Mouse (Mus musculus): ENCODE measurements around the gene Atp5s. TPM values are rescaled to one million over a fixed set of nuclear protein-coding genes. Genes with fewer than 3 reads are reported as not detected.

Atp5s gene
- polyA plus RNA-seq (2015; fragmentation: Nextera tagmentation; extraction: Ambion mirVana), result 21.1 and 21.2 TPM in 2 replicates

- Histone ChIP-seq H3K4me3 (replicated peaks) (peak within 1 kb of the TSS; percentile 85), H3K27me3 (no peaks in the 10 kb centered on the region), H3K4me1 (replicated peaks) (peaks cover 35% of the 10 kb centered on the region), H3K4me2 (peak within 1 kb of the TSS; percentile 98), H3K9me3 (replicated peaks) (0 out of 2 replicates have a peak, but pooled peaks cover 3% of the 10 kb centered on the region), H3K27ac (peak within 1 kb of the TSS; percentile 98), H3K9ac (peak within 1 kb of the TSS; percentile 87), H3K36me3 (peaks cover 19% of the 10 kb centered on the region)
- WGBS (ENCODE audit: insufficient replicate concordance), result under 1% methylated on average over 60 of the region's 60 CpGs
- peak; percentile 92 for ATAC-seq (ENCODE audit: low read depth)
- peak; percentile 98 for DNase-seq
These were observed at the start of gene Atp5s, which contains the start of gene L2hgdh for GRCm38 (mm10) chr12:69724711-69725460. Gene Atp5s (plus strand): TSS chr12:69724950. Gene L2hgdh (minus strand): TSS chr12:69724873.

GRCm38 (mm10) chr12:69676157-69676556 is 48.6 kb upstream of the Atp5s start:
- ATAC-seq (ENCODE audit: low read depth) (no peak), DNase-seq (no peak)
- Histone ChIP-seq H3K4me2 (no peak overlapping the region), H3K27ac (no peak overlapping the region), H3K9me3 (replicated peaks) (no peaks in the 10 kb centered on the region), H3K27me3 (no peaks in the 10 kb centered on the region), H3K9ac (no peak overlapping the region), H3K36me3 (no peaks in the 10 kb centered on the region), H3K4me1 (replicated peaks) (peaks cover 39% of the 10 kb centered on the region), H3K4me3 (replicated peaks) (no peak overlapping the region)
- WGBS (ENCODE audit: insufficient replicate concordance), result 78% methylated on average over 4 of the region's 4 CpGs

GRCm38 (mm10) chr12:69680635-69681565 is 43.9 kb upstream of the Atp5s start:
- Histone ChIP-seq H3K36me3 (no peaks in the 10 kb centered on the region), H3K4me1 (replicated peaks) (peaks cover 37% of the 10 kb centered on the region), H3K9ac (peak overlapping the region; percentile 97), H3K4me2 (peak overlapping the region; percentile 89), H3K9me3 (replicated peaks) (no peaks in the 10 kb centered on the region), H3K27me3 (no peaks in the 10 kb centered on the region), H3K4me3 (replicated peaks) (peak overlapping the region; percentile 93), H3K27ac (peak overlapping the region; percentile 95)
- ATAC-seq (ENCODE audit: low read depth) (peak; percentile 61), DNase-seq (peak; percentile 46)
- WGBS (ENCODE audit: insufficient replicate concordance), result under 1% methylated on average over 55 of the region's 56 CpGs

GRCm38 (mm10) chr12:69681566-69682061 is 43.1 kb upstream of the Atp5s start, which contains the start of gene Sos2:
Gene Sos2 (minus strand): TSS chr12:69681852.
- under 1% methylated on average over 51 of the region's 85 CpGs for WGBS (ENCODE audit: insufficient replicate concordance)
- DNase-seq, result peak; percentile 54

GRCm38 (mm10) chr12:69682065-69682787 is 42.5 kb upstream of the Atp5s start:
- Histone ChIP-seq H3K27me3 (no peaks in the 10 kb centered on the region), H3K4me1 (replicated peaks) (peaks cover 28% of the 10 kb centered on the region), H3K9me3 (replicated peaks) (no peaks in the 10 kb centered on the region), H3K36me3 (no peaks in the 10 kb centered on the region), H3K4me2 (peak overlapping the region; percentile 89), H3K9ac (peak overlapping the region; percentile 97), H3K27ac (peak overlapping the region; percentile 95), H3K4me3 (replicated peaks) (peak overlapping the region; percentile 93)
- DNase-seq (peak; percentile 82), ATAC-seq (ENCODE audit: low read depth) (peak; percentile 87)
- under 1% methylated on average over 52 of the region's 54 CpGs for WGBS (ENCODE audit: insufficient replicate concordance)

More at GRCm38 (mm10) chr12:69681566-69682061, 43.1 kb upstream of the Atp5s start, which contains the start of gene Sos2:
- Histone ChIP-seq H3K4me3 (replicated peaks) (peak within 1 kb of the TSS; percentile 93), H3K36me3 (no peaks in the 10 kb centered on the region), H3K27ac (peak within 1 kb of the TSS; percentile 95), H3K9ac (peak within 1 kb of the TSS; percentile 97), H3K4me2 (peak within 1 kb of the TSS; percentile 89), H3K27me3 (no peaks in the 10 kb centered on the region), H3K4me1 (replicated peaks) (peaks cover 30% of the 10 kb centered on the region), H3K9me3 (replicated peaks) (no peaks in the 10 kb centered on the region)
- ATAC-seq (ENCODE audit: low read depth), result peak; percentile 81

- no peaks in the 10 kb centered on the region for H3K27me3 ChIP-seq
- WGBS (ENCODE audit: insufficient replicate concordance), result 43% methylated on average over 14 of the region's 14 CpGs
- H3K27ac ChIP-seq, result peak overlapping the region; percentile 95
- peak overlapping the region; percentile 93 for H3K4me3 ChIP-seq (replicated peaks)
- peak overlapping the region; percentile 97 for H3K9ac ChIP-seq
- DNase-seq, result no peak
- no peaks in the 10 kb centered on the region for H3K9me3 ChIP-seq (replicated peaks)
- no peaks in the 10 kb centered on the region for H3K36me3 ChIP-seq
- peaks cover 28% of the 10 kb centered on the region for H3K4me1 ChIP-seq (replicated peaks)
- H3K4me2 ChIP-seq, result peak overlapping the region; percentile 89
- ATAC-seq (ENCODE audit: low read depth), result no peak
These were observed 41.8 kb upstream of the Atp5s start for GRCm38 (mm10) chr12:69682788-69683419.

- ATAC-seq (ENCODE audit: low read depth), result peak; percentile 29; the same call in 1 of the 2 replicates
- 29% methylated on average over 10 of the region's 10 CpGs for whole genome bisulfite sequencing (ENCODE audit: insufficient replicate concordance)
- Histone ChIP-seq H3K27me3 (no peaks in the 10 kb centered on the region), H3K9ac (0 out of 2 replicates have a peak overlapping the region, but pooled peaks have one; percentile 97), H3K9me3 (replicated peaks) (no peaks in the 10 kb centered on the region), H3K27ac (peak overlapping the region; percentile 95), H3K4me2 (peak overlapping the region; percentile 89), H3K4me1 (replicated peaks) (peaks cover 28% of the 10 kb centered on the region), H3K4me3 (replicated peaks) (peak overlapping the region; percentile 93), H3K36me3 (no peaks in the 10 kb centered on the region)
- peak; percentile 28 for DNase-seq
These were observed 41.2 kb upstream of the Atp5s start for GRCm38 (mm10) chr12:69683537-69683936.

- DNase-seq (no peak), ATAC-seq (ENCODE audit: low read depth) (no peak)
- no peaks in the 10 kb centered on the region for H3K9me3 ChIP-seq (replicated peaks)
- H3K4me1 ChIP-seq (replicated peaks), result peaks cover 4% of the 10 kb centered on the region
- no peaks in the 10 kb centered on the region for H3K27me3 ChIP-seq
- H3K27ac ChIP-seq, result no peak overlapping the region
- H3K4me3 ChIP-seq (replicated peaks), result no peak overlapping the region
- no peak overlapping the region for H3K4me2 ChIP-seq
- H3K9ac ChIP-seq, result no peak overlapping the region
- WGBS (ENCODE audit: insufficient replicate concordance), result 75% methylated on average over 2 of the region's 2 CpGs
- H3K36me3 ChIP-seq, result peaks cover 17% of the 10 kb centered on the region
These were observed 36.4 kb upstream of the Atp5s start for GRCm38 (mm10) chr12:69688368-69688767.

- H3K4me1 ChIP-seq (replicated peaks), result no peaks in the 10 kb centered on the region
- no peak overlapping the region for H3K4me3 ChIP-seq (replicated peaks)
- no peak overlapping the region for H3K4me2 ChIP-seq
- H3K9me3 ChIP-seq (replicated peaks), result no peaks in the 10 kb centered on the region
- no peak overlapping the region for H3K9ac ChIP-seq
- peaks cover 24% of the 10 kb centered on the region for H3K36me3 ChIP-seq
- no peak overlapping the region for H3K27ac ChIP-seq
- no peak for ATAC-seq (ENCODE audit: low read depth)
- no peaks in the 10 kb centered on the region for H3K27me3 ChIP-seq
- DNase-seq, result no peak
These were observed 35.7 kb upstream of the Atp5s start for GRCm38 (mm10) chr12:69689094-69689493.

- H3K9ac ChIP-seq, result no peak overlapping the region
- 81% methylated on average over 4 of the region's 4 CpGs for WGBS (ENCODE audit: insufficient replicate concordance)
- H3K4me3 ChIP-seq (replicated peaks), result no peak overlapping the region
- H3K9me3 ChIP-seq (replicated peaks), result no peaks in the 10 kb centered on the region
- H3K4me2 ChIP-seq, result no peak overlapping the region
- no peak overlapping the region for H3K27ac ChIP-seq
- H3K4me1 ChIP-seq (replicated peaks), result no peaks in the 10 kb centered on the region
- H3K36me3 ChIP-seq, result peaks cover 30% of the 10 kb centered on the region
- ATAC-seq (ENCODE audit: low read depth) (no peak), DNase-seq (no peak)
- H3K27me3 ChIP-seq, result no peaks in the 10 kb centered on the region
These were observed 34.0 kb upstream of the Atp5s start for GRCm38 (mm10) chr12:69690714-69691113.
